Mouse (Mus musculus) limb, embryonic 13.5 days (tissue): ENCODE data around the gene Fam114a2. TPM values are rescaled to one million over a fixed set of nuclear protein-coding genes. Genes with fewer than 3 reads are reported as not detected.

ENCODE experiments used
- ATAC-seq: fragments of 200-750 bp; cut with Nextera tagmentation; 2 replicates; pipeline ENCODE4 v1.8.0; 2017; ENCODE audit warnings: low read depth, moderate number of reproducible peaks, moderate TSS enrichment; ENCODE audit not compliant: low FRiP score
- H3K27ac ChIP-seq: fragments of 300-500 bp; sonication (generic); 2 replicates; pipeline ENCODE4 v1.5.1; 2015; ENCODE audit warnings: inconsistent platforms, mild to moderate bottlenecking, moderate library complexity
- H3K27me3 ChIP-seq: fragments of 300-500 bp; sonication (generic); 2 replicates; pipeline ENCODE4 v1.6.1; 2015; ENCODE audit warnings: mild to moderate bottlenecking, inconsistent platforms
- H3K36me3 ChIP-seq: fragments of 300-500 bp; sonication (generic); 2 replicates; pipeline ENCODE4 v1.6.1; 2015; ENCODE audit warnings: inconsistent platforms, mild to moderate bottlenecking, moderate library complexity
- H3K4me1 ChIP-seq: fragments of 300-500 bp; sonication (generic); 2 replicates; pipeline ENCODE4 v1.6.1; 2015; ENCODE audit warnings: inconsistent platforms
- H3K4me2 ChIP-seq: fragments of 300-500 bp; sonication (generic); replicated peaks from 2 replicates; pipeline ENCODE4 v1.6.1; 2015; ENCODE audit warnings: inconsistent platforms, mild to moderate bottlenecking, moderate library complexity
- H3K4me3 ChIP-seq: fragments of 300-500 bp; sonication (generic); 2 replicates; pipeline ENCODE4 v1.5.1; 2015; ENCODE audit warnings: moderate library complexity, mild to moderate bottlenecking, inconsistent platforms
- H3K9ac ChIP-seq: fragments of 300-500 bp; sonication (generic); 2 replicates; pipeline ENCODE4 v1.6.1; 2015; ENCODE audit warnings: mild to moderate bottlenecking, inconsistent platforms
- H3K9me3 ChIP-seq: fragments of 300-500 bp; sonication (generic); 2 replicates; pipeline ENCODE4 v1.6.1; 2016; ENCODE audit warnings: inconsistent platforms
- WGBS: fragments of 180-500 bp; shearing (Covaris S2); methylation state at CpG from one replicate; pipeline ENCODE4 v1.1.7; 2015; 5-methylcytosine and 5-hydroxymethylcytosine counted together
- polyA plus RNA-seq: library from polyadenylated mRNA; unstranded; fragments of >200 nt; fragmentation: Nextera tagmentation; extraction: Ambion mirVana; gene quantifications from 2 replicates; pipeline ENCODE4 v1.2.1, GENCODE M21; 2015

The Fam114a2 gene
- polyA plus RNA-seq, 1 experiment from 2014 or later = 88.7 TPM

DNA sequence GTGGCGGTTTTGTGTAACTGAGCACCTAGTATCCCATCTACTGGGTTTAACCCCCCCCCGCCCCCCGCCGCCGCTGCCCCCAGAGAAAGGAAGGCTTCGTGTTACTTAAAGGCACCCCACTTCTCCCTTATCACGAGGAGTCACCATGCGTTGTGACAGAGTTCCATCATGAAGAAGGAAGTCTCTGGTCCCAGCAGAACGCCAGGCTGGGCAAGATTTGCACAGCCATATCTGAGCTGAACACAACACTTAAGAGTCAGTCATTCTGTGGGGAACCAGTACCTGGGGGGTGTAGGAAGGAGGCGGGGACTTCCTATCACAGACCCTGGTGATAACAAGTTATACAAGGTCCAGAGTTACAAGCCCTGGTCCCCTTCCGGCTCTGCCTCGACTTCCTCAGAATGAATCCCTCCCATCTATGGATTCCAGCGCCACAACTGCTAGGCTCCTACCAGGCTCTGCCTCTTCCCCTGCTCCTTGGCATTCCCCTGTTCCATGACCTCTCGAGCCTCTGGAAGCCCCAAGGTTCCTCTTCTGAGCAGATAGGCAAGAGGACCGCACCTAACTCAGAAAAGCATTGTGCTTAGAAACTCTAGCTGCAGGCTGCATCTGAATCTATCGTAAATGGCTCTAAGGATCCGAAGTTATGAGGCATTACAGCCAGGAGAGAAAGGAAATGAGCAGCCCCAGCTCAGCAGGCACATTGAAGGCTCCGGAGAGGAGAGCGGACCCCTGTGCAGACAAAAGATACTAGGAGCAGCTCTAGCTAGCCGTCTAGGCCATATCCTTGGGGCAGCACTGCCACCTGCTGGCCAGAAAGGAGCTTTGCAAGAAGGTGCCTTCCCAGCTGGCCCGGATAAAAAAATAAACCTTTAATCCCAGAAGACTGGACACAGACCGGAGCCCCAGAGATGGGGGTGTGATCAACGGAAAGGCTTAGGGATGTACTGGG is 51.0 kb downstream of the Fam114a2 start:
- Histone ChIP-seq H3K4me1 (no peaks in the 10 kb centered on the region), H3K27ac (no peak overlapping the region), H3K9me3 (no peaks in the 10 kb centered on the region; the same call in 1 of the 2 replicates), H3K4me3 (no peak overlapping the region), H3K9ac (no peak overlapping the region), H3K27me3 (no peaks in the 10 kb centered on the region), H3K36me3 (no peaks in the 10 kb centered on the region), H3K4me2 (0 out of 2 replicates have a peak overlapping the region, but pooled peaks have one; percentile 16)
- peak; percentile 64; the same call in 1 of the 2 replicates for ATAC-seq
- 55% methylated on average over 23 of the region's 23 CpGs for WGBS

DNA sequence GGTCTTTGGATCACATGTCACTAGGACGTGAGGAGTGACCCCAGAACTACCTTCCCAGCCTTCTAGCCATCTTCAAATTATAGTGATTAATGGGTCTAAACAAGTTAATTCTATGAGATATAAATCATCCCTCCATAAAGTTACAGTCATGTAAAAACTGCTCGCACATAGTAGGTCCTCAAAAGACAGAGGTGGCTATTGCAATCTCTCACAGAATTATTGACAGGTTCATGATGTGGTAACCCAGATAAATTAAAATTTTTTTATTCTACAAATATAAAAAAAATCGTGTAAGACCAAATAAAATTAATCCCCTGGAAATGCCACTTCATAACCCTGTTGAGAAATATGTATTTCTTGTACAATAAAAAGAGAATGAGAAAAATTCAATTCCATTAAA is 52.6 kb downstream of the Fam114a2 start:
- 72% methylated on average over 3 of the region's 3 CpGs for WGBS
- Histone ChIP-seq H3K27ac (no peak overlapping the region), H3K27me3 (no peaks in the 10 kb centered on the region), H3K4me2 (no peak overlapping the region), H3K9me3 (no peaks in the 10 kb centered on the region; the same call in 1 of the 2 replicates), H3K4me1 (no peaks in the 10 kb centered on the region), H3K4me3 (no peak overlapping the region), H3K36me3 (no peaks in the 10 kb centered on the region), H3K9ac (no peak overlapping the region)
- ATAC-seq = no peak

DNA sequence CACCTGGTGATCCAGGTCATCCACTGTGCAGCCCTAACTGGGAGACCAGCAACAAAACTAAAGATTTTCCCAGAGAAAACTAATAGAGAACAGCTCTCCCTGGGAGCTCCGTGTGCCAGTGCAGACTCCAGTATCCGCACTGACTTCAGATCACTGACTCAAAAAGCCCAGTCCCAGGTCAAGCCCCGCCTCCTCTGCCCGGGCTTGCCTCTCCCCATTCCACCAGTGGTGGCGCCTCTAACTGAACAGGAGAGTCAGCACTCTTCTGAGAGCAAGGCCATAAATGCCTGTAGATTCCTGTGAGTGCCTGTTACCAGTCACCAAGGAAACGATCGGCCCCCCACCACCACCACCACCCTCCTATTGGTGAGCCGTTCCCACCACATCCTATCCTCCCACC is 53.4 kb downstream of the Fam114a2 start:
- no peak for ATAC-seq
- H3K27ac ChIP-seq = no peak overlapping the region
- H3K9me3 ChIP-seq = no peaks in the 10 kb centered on the region; the same call in 1 of the 2 replicates
- 37% methylated on average over 8 of the region's 8 CpGs for WGBS
- no peaks in the 10 kb centered on the region for H3K36me3 ChIP-seq
- H3K4me2 ChIP-seq = no peak overlapping the region
- H3K4me3 ChIP-seq = no peak overlapping the region
- no peaks in the 10 kb centered on the region for H3K4me1 ChIP-seq
- no peaks in the 10 kb centered on the region for H3K27me3 ChIP-seq
- no peak overlapping the region for H3K9ac ChIP-seq

DNA sequence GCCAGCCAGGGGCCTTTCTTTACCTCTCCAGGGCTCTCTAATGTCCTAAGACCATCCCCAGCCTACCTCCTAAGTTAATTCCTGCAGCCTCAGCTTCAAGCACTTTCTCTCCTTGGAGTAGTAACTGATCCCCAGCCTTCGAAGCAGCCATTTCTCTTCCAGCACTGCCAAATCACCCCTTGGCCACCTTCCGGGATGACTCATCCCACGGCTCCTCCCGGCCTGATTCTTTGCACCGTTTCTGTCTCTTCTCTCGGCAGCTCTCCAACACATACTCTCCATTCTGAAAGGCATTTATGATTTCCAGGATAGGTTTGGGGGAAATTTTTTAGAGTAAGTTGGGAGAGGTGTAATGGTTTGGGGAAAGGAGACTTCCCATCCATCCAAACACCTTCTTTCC is 58.7 kb downstream of the Fam114a2 start:
- H3K4me2 ChIP-seq = no peak overlapping the region
- no peak for ATAC-seq

DNA sequence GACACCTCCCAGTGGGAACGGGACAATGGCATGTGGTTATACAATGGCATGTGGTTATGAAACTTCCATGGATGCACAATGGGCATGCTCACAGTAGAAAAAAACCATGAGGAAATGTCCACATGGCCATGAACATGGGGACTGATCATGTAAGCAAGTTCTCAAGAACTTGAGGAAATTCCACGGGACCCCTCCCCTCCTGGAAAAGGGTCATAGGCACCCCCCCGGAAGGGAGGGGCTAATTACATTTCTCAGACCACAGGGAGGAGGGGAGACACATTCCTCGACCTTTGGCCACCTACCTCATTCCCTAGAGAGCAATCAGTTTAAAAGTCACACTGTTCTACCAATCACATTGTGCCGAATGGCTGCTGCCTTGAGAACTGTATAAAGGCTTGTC is 64.0 kb downstream of the Fam114a2 start:
- Histone ChIP-seq H3K36me3 (no peaks in the 10 kb centered on the region), H3K9ac (no peak overlapping the region), H3K27me3 (no peaks in the 10 kb centered on the region), H3K9me3 (no peaks in the 10 kb centered on the region), H3K4me3 (no peak overlapping the region), H3K27ac (no peak overlapping the region), H3K4me1 (no peaks in the 10 kb centered on the region), H3K4me2 (no peak overlapping the region)
- ATAC-seq = no peak
- 51% methylated on average over 5 of the region's 5 CpGs for WGBS

More for the DNA sequence above, 58.7 kb downstream of the Fam114a2 start:
- no peak overlapping the region for H3K9ac ChIP-seq
- 73% methylated on average over 6 of the region's 6 CpGs for WGBS
- H3K4me3 ChIP-seq = no peak overlapping the region
- no peaks in the 10 kb centered on the region for H3K27me3 ChIP-seq
- H3K27ac ChIP-seq = no peak overlapping the region
- no peaks in the 10 kb centered on the region for H3K36me3 ChIP-seq
- H3K4me1 ChIP-seq = no peaks in the 10 kb centered on the region
- no peaks in the 10 kb centered on the region for H3K9me3 ChIP-seq

DNA sequence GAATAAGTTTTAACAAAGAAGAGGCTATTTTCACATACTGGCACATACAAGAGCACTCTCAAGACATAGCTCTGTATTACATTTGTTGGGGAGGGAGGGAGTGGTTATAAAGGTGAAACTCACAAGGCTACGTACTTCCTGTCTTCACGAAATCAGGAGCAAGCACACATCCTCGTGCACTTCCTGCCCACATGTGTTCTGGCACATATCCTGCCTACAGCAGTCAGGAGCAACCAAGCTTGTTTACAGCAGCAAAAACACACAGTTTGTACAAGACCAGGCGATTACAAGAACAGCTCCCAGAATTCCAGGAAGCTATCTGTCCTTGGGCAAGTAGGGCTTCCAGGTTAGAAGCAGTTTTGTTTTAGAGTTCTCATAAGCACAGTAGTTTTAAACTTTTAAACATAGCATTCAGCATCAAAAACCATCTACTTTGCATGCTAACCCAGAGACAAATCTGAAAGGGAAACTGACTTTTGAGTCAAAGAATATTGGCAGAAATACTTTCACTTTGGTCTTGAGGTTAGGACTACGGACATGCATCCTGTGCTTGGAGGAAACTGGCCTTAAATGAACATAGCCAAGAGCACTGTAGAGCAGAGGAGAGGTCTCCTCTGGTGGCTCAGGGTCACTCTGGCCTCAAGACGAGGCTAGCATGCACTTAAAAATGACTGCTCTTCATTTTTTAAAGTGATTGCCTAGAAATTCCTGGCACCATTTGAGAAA is 73.0 kb downstream of the Fam114a2 start:
- Histone ChIP-seq H3K27me3 (no peaks in the 10 kb centered on the region), H3K27ac (no peak overlapping the region), H3K4me3 (no peak overlapping the region), H3K36me3 (no peaks in the 10 kb centered on the region), H3K4me2 (no peak overlapping the region), H3K9me3 (no peaks in the 10 kb centered on the region), H3K9ac (no peak overlapping the region), H3K4me1 (no peaks in the 10 kb centered on the region)
- no peak for ATAC-seq
- 60% methylated on average over 6 of the region's 6 CpGs for WGBS

DNA sequence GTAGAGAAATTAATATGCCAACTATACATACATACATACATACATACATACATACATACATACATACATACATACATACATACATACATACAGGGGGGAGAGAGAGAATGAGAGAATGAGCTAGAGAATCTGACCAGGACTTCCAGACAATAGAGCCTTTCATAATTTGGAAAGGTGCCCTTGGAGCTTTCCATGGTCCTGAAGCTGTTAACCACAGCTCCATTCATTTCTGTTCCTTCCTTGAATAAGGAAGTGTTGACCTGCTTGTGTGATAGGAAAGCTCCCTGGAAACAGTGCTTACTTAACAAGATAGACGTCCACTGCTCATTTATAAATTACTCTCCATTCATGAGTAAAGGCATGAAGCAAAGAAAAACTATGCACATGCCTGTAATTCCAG is 84.3 kb downstream of the Fam114a2 start:
- Histone ChIP-seq H3K4me3 (no peak overlapping the region), H3K27me3 (no peaks in the 10 kb centered on the region), H3K36me3 (no peaks in the 10 kb centered on the region), H3K9ac (no peak overlapping the region), H3K27ac (no peak overlapping the region), H3K9me3 (no peaks in the 10 kb centered on the region), H3K4me1 (no peaks in the 10 kb centered on the region), H3K4me2 (no peak overlapping the region)
- ATAC-seq = no peak
- 11% methylated on average over 1 of the region's 1 CpGs for WGBS

Other genes with a start within 250 kb of the Fam114a2 start
- 56.3 TPM in 2 replicates for gene Mfap3, start within 50 bp of the Fam114a2 start, polyA plus RNA-seq
- 28.6 and 31.3 TPM in 2 replicates for gene Galnt10, start 126.8 kb upstream of the Fam114a2 start, polyA plus RNA-seq